Mouse (Mus musculus) neutrophil, adult 83 days (primary cell): Measurements from ENCODE around the gene 1700001P01Rik. TPM values are rescaled to one million over a fixed set of nuclear protein-coding genes. Genes with fewer than 3 reads are reported as not detected.

Source experiments
- total RNA-seq, 2 experiments: library from RNA; stranded (reverse); gene quantifications; one replicate each; pipeline ENCODE4 v1.2.4; 2023

1700001P01Rik gene
- total RNA-seq, result not detected

GRCm38 (mm10) chr11:97775808-97776496, at the start of gene 1700001P01Rik:
Gene 1700001P01Rik, minus strand, starts transcription at chr11:97775918.

GRCm38 (mm10) chr11:97798782-97799145, 23.0 kb upstream of the 1700001P01Rik start, which contains the start of gene Lasp1:
Gene Lasp1, plus strand, starts transcription at chr11:97799000.

GRCm38 (mm10) chr11:97781832-97782563, 6.3 kb upstream of the 1700001P01Rik start, which contains the start of gene Rpl23:
Gene Rpl23, minus strand, starts transcription at chr11:97782437.

GRCm38 (mm10) chr11:97766154-97766881, 9.4 kb downstream of the 1700001P01Rik start, which contains the start of gene Cwc25:
Gene Cwc25, minus strand, starts transcription at chr11:97766556.

GRCm38 (mm10) chr11:97744063-97744717, 31.5 kb downstream of the 1700001P01Rik start, which contains the start of gene Pip4k2b:
Gene Pip4k2b, minus strand, starts transcription at chr11:97744704.

Other genes starting within 250 kb of the 1700001P01Rik start
- gene Srcin1, start 199.7 kb downstream of the 1700001P01Rik start, total RNA-seq, result under 1 TPM in 1 of 2 experiments, not detected in 1; 0.07 TPM
- gene Epop, start 146.2 kb downstream of the 1700001P01Rik start, total RNA-seq, result 1 to 10 TPM in 1 of 2 experiments, under 1 TPM in 1; 0.28 to 1.0 TPM
- gene Mllt6, start 112.5 kb downstream of the 1700001P01Rik start, total RNA-seq, result 1 to 10 TPM; 5.3 to 8.8 TPM
- gene Cisd3, start 90.1 kb downstream of the 1700001P01Rik start, total RNA-seq, result 10 to 100 TPM in 1 of 2 experiments, 1 to 10 TPM in 1; 7.1 to 10.4 TPM
- 1 to 10 TPM; 1.4 to 1.9 TPM for gene Pcgf2, start 75.4 kb downstream of the 1700001P01Rik start, total RNA-seq
- 100 to 1,000 TPM; 121 to 137 TPM for gene Psmb3, start 72.5 kb downstream of the 1700001P01Rik start, total RNA-seq
- 10 to 100 TPM; 27.4 to 29.4 TPM for gene Pip4k2b, start 31.2 kb downstream of the 1700001P01Rik start, total RNA-seq
- gene Cwc25, start 9.4 kb downstream of the 1700001P01Rik start, total RNA-seq, result 10 to 100 TPM; 28.3 to 34.7 TPM
- 100 to 1,000 TPM; 609 to 647 TPM for gene Rpl23, start 6.5 kb upstream of the 1700001P01Rik start, total RNA-seq
- gene Lasp1, start 23.1 kb upstream of the 1700001P01Rik start, total RNA-seq, result 100 to 1,000 TPM; 326 to 330 TPM
- under 1 TPM; 0.70 to 0.90 TPM for gene B230217C12Rik, start 64.9 kb upstream of the 1700001P01Rik start, total RNA-seq
- under 1 TPM in 1 of 2 experiments, not detected in 1; 0.72 TPM for gene Fbxo47, start 108.2 kb upstream of the 1700001P01Rik start, total RNA-seq
- gene Plxdc1, start 210.5 kb upstream of the 1700001P01Rik start, total RNA-seq, result 10 to 100 TPM; 10.2 to 11.1 TPM
- 10 to 100 TPM; 25.0 to 28.2 TPM for gene Arl5c, start 220.3 kb upstream of the 1700001P01Rik start, total RNA-seq
- 1 to 10 TPM; 1.4 to 1.5 TPM for gene Cacnb1, start 247.1 kb upstream of the 1700001P01Rik start, total RNA-seq